Mouse (Mus musculus): ENCODE results near the gene Gm40460.
A peak's percentile ranks its signal among the peaks of the same experiment; 100 is the strongest.
"Not testable (repeated sequence)": the region's sequence is repeated elsewhere in the genome, so short reads cannot be mapped to it uniquely, and the experiment has no call there.

Gm40460 gene

GRCm38 (mm10) chr7:142240978-142241377 is at the start of gene Gm40460:
TSS of gene Gm40460 (minus strand) at chr7:142241078.
- no peak for DNase-seq

GRCm38 (mm10) chr7:142285910-142286612 is 45.2 kb upstream of the Gm40460 start:
- not testable (repeated sequence) for DNase-seq

- DNase-seq: peak; percentile 25
These were observed 44.4 kb upstream of the Gm40460 start for GRCm38 (mm10) chr7:142285130-142285835.

- peak; percentile 98 for DNase-seq
These were observed 43.8 kb upstream of the Gm40460 start for GRCm38 (mm10) chr7:142284615-142285080.

- peak; percentile 45 for DNase-seq
These were observed 43.2 kb upstream of the Gm40460 start for GRCm38 (mm10) chr7:142284023-142284591.

- not testable (repeated sequence) for DNase-seq
These were observed 42.0 kb upstream of the Gm40460 start for GRCm38 (mm10) chr7:142282847-142283246.

- DNase-seq: not testable (repeated sequence)
These were observed 38.4 kb upstream of the Gm40460 start for GRCm38 (mm10) chr7:142279291-142279690.

- peak; percentile 79 for DNase-seq
These were observed 37.3 kb upstream of the Gm40460 start for GRCm38 (mm10) chr7:142278183-142278582.

- not testable (repeated sequence) for DNase-seq
These were observed 33.4 kb upstream of the Gm40460 start, which contains the start of gene Gm4559 for GRCm38 (mm10) chr7:142274263-142274662. TSS of gene Gm4559 (minus strand) at chr7:142274363.

- DNase-seq: not testable (repeated sequence)
These were observed 17.4 kb upstream of the Gm40460 start, which contains the start of gene Gm2431 for GRCm38 (mm10) chr7:142258254-142258653. TSS of gene Gm2431 (minus strand) at chr7:142258354.

- DNase-seq: peak; percentile 50
These were observed 14.6 kb upstream of the Gm40460 start for GRCm38 (mm10) chr7:142255517-142255916.

- peak; percentile 36 for DNase-seq
These were observed 8.9 kb upstream of the Gm40460 start for GRCm38 (mm10) chr7:142249824-142250223.

- DNase-seq: no peak
These were observed 9.3 kb downstream of the Gm40460 start for GRCm38 (mm10) chr7:142231540-142231939.

- DNase-seq: not testable (repeated sequence)
These were observed 11.0 kb downstream of the Gm40460 start, which contains the start of gene Krtap5-5 for GRCm38 (mm10) chr7:142229871-142230270. TSS of gene Krtap5-5 (minus strand) at chr7:142229971.

- DNase-seq: no peak
These were observed 16.4 kb downstream of the Gm40460 start for GRCm38 (mm10) chr7:142224518-142224917.

- DNase-seq: not testable (repeated sequence)
These were observed 28.7 kb downstream of the Gm40460 start for GRCm38 (mm10) chr7:142212136-142212535.

- no peak for DNase-seq
These were observed 29.3 kb downstream of the Gm40460 start, which contains the start of gene Gm7579 for GRCm38 (mm10) chr7:142211559-142211958. TSS of gene Gm7579 (plus strand) at chr7:142211859.

- not testable (repeated sequence) for DNase-seq
These were observed 34.0 kb downstream of the Gm40460 start for GRCm38 (mm10) chr7:142206891-142207290.

- no peak for DNase-seq
These were observed 35.4 kb downstream of the Gm40460 start for GRCm38 (mm10) chr7:142205488-142205887.

GRCm38 (mm10) chr7:142201064-142201463 is 39.8 kb downstream of the Gm40460 start, which contains the start of gene Krtap5-3:
TSS of gene Krtap5-3 (plus strand) at chr7:142201364.
- no peak for DNase-seq

- DNase-seq: no peak
These were observed 42.1 kb downstream of the Gm40460 start for GRCm38 (mm10) chr7:142198748-142199147.

All from right cerebral cortex, postnatal 4 days (tissue).